Mouse (Mus musculus) stomach, postnatal 0 days (tissue): Measurements from ENCODE around the gene Tom1.

Experiments used
- CTCF ChIP-seq: IDR thresholded peaks from 2 replicates; pipeline ENCODE4 v1.5.1; 2016; ENCODE audit warnings: antibody characterized with exemption, low read depth, mild to moderate bottlenecking, moderate library complexity
- EP300 ChIP-seq: optimal IDR thresholded peaks from 2 replicates; pipeline ENCODE3; 2016; ENCODE audit warnings: antibody characterized with exemption

- TF ChIP-seq EP300 = no peak
- no peak for TF ChIP-seq CTCF
Observed at GRCm38 (mm10) chr8:75038497-75038896, 5.0 kb downstream of the Tom1 start.
